ENCODE assay signal across 12 mouse cellular contexts in the genomic region with DNA sequence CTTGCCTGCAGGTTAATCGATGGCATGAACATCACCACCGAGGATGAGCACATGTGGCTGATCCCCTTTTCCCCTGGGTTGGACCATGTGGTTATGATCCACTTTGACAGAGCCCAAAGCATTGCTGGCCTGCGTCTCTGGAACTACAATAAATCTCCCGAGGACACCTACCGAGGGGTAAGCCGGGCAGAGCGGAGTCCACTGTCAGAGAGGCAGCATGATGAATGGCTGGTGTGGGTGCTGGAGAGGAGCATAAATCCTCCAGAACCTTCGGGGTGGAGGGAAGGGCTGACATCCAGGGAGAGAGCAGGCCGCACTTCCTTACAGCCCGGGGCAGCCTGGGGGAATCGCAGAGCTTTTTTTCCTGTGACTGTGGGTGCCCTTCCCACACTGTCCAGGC.
DNase-seq lines count a peak whose midpoint lies in the region; ATAC-seq lines count a peak whose summit lies in the region.
"Had no signal": no experiment of that assay in that cellular context is flagged by ENCODE, and none has a peak within 500 bp of the region (broad histone marks: within the 10 kb centered on the region; RNA-seq: fewer than 3 reads in every experiment).

No protein-coding gene starts in this region.

- H3K4me2 ChIP-seq in kidney, embryonic 15.5 days = no peak overlapping the region
- H3K4me2 ChIP-seq: liver, embryonic 13.5 days had no signal

- H3K27ac ChIP-seq in kidney, embryonic 15.5 days = peak overlapping the region; percentile 54
- H3K27ac ChIP-seq: liver, embryonic 13.5 days had no signal

- no peaks in the 10 kb centered on the region for H3K9me3 ChIP-seq in kidney, embryonic 15.5 days (replicated peaks)
- H3K9me3 ChIP-seq: liver, embryonic 13.5 days had no signal

- 12% methylated on average over 11 of the region's 11 CpGs for WGBS in kidney, embryonic 15.5 days

- DNase-seq in kidney, adult 9 months = no peak
- DNase-seq in adrenal gland, adult 8-10 months = peak; percentile 59
- peak; percentile 65 to 69 for DNase-seq in adrenal gland, postnatal 36 days
- peak; percentile 64 for DNase-seq in neural tube, embryonic 10.5 days (ENCODE audit: extremely low spot score, low spot score)
- DNase-seq in cerebellum, adult 9-11 months = no peak
- DNase-seq in right cerebral cortex, postnatal 14 days = no peak
- DNase-seq: heart, adult 18-20 months; heart, postnatal 14 days; liver, embryonic 13.5 days; right cerebral cortex, postnatal 25 days had no signal

- peaks cover 32% of the 10 kb centered on the region for H3K4me1 ChIP-seq in kidney, embryonic 15.5 days

- H3K9ac ChIP-seq in kidney, embryonic 15.5 days = no peak overlapping the region
- H3K9ac ChIP-seq: liver, embryonic 13.5 days had no signal

- no peak overlapping the region for H3K4me3 ChIP-seq in kidney, embryonic 15.5 days (replicated peaks)
- H3K4me3 ChIP-seq: liver, embryonic 13.5 days had no signal

- no peaks in the 10 kb centered on the region for H3K27me3 ChIP-seq in kidney, embryonic 15.5 days
- H3K27me3 ChIP-seq: liver, embryonic 13.5 days had no signal

- peak; percentile 38 for ATAC-seq in kidney, embryonic 15.5 days (replicated peaks; ENCODE audit: low FRiP score)
- ATAC-seq: CD4-positive, CD25-positive, alpha-beta regulatory T cell, adult 4 months had no signal

- H3K36me3 ChIP-seq in kidney, embryonic 15.5 days = peaks cover 7% of the 10 kb centered on the region; the same call in 1 of the 2 replicates
- H3K36me3 ChIP-seq: liver, embryonic 13.5 days had no signal

Comparison
In these comparisons a context has a peak if more than half of its experiments do, and no peak if none do; other contexts are left out.
1. DNase-seq: peak in adrenal gland, adult 8-10 months (single experiment), adrenal gland, postnatal 36 days (2 of 2) and neural tube, embryonic 10.5 days (single experiment); none in kidney, adult 9 months (single experiment), cerebellum, adult 9-11 months (single experiment) and right cerebral cortex, postnatal 14 days (single experiment).